Mouse (Mus musculus) thymus, postnatal 25 days (tissue): ENCODE measurements around the gene Zfp940.

Source experiments
- DNase-seq: peaks from one replicate; pipeline ENCODE4 v3.0.0; 2022

Zfp940 gene

GRCm38 (mm10) chr7:29807046-29807445 lies 46.4 kb downstream of the Zfp940 start:
- no peak for DNase-seq

- DNase-seq = no peak
Measured at GRCm38 (mm10) chr7:29792906-29793305, 60.6 kb downstream of the Zfp940 start.

- no peak for DNase-seq
Measured at GRCm38 (mm10) chr7:29785888-29786287, 67.6 kb downstream of the Zfp940 start.

- no peak for DNase-seq
Measured at GRCm38 (mm10) chr7:29785023-29785422, 68.4 kb downstream of the Zfp940 start.

GRCm38 (mm10) chr7:29783871-29784551 lies 69.5 kb downstream of the Zfp940 start, which contains the start of gene Zfp30:
Gene Zfp30, plus strand, starts transcription at chr7:29783998.
- DNase-seq = peak; percentile 73
